Mouse (Mus musculus): ENCODE measurements around the gene Vmn1r167.
"Not testable (repeated sequence)": the region's sequence is repeated elsewhere in the genome, so short reads cannot be mapped to it uniquely, and the experiment has no call there.

DNA sequence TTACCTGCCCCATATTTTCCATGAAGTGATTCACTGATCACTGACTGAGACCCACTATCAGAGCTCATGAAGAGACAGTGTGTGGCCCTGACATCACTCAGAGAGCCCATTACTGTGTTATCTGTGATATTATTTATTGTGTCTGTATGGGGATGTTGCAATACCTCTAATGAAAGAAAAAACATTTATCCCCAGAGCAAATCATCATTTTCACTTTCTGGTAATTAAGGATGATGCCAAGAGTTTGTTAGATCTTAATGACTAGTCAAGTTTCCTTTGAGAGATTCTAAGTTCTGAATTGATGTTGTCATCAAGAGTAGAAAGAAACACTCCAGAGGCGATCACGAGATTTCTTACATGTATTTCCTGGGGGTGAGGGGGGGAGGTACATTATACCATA lies at the start of gene Vmn1r167:
- TF ChIP-seq NANOG (IDR thresholded peaks at IDR 0.05; ENCODE audit: borderline replicate concordance, low read length); CTCF (conservative IDR thresholded peaks at IDR 0.05; ENCODE audit: low read length); POU5F1 (IDR thresholded peaks at IDR 0.05; ENCODE audit: borderline replicate concordance, low read length): not testable (repeated sequence)
